ENCODE assay signal across 8 mouse cellular contexts in genomic region chr2:13168743-13169142, GRCm38 (mm10).
DNase-seq lines count a peak whose midpoint lies in the region; ATAC-seq and TF ChIP-seq lines count a peak whose summit lies in the region.
"Had no signal": no experiment of that assay in that cellular context is flagged by ENCODE, and none has a peak within 500 bp of the region (broad histone marks: within the 10 kb centered on the region; RNA-seq: fewer than 3 reads in every experiment).

No protein-coding gene starts in this region.

- no peak overlapping the region for H3K4me2 ChIP-seq in kidney, embryonic 15.5 days
- H3K4me2 ChIP-seq: embryonic facial prominence, embryonic 15.5 days had no signal

- 67% methylated on average over 5 of the region's 5 CpGs for WGBS in kidney, adult 2 months
- 52% methylated on average over 5 of the region's 5 CpGs for WGBS in kidney, embryonic 15.5 days
- WGBS in lung, adult 2 months = 57% methylated on average over 5 of the region's 5 CpGs

- ATAC-seq in kidney, embryonic 15.5 days (replicated peaks; ENCODE audit: low FRiP score) = no peak
- peak; percentile 64 for ATAC-seq in erythroblast, adult 5-6 weeks (replicated peaks; ENCODE audit: low FRiP score, poor library complexity, severe bottlenecking)

- H3K4me1 ChIP-seq in kidney, adult 2 months (ENCODE audit: control insufficient read depth, insufficient read depth, low read length) = no peaks in the 10 kb centered on the region
- 0 out of 2 replicates have a peak, but pooled peaks cover 5% of the 10 kb centered on the region for H3K4me1 ChIP-seq in kidney, embryonic 15.5 days
- no peaks in the 10 kb centered on the region for H3K4me1 ChIP-seq in lung, adult 2 months (ENCODE audit: control insufficient read depth, insufficient read depth, low read length)
- H3K4me1 ChIP-seq: embryonic facial prominence, embryonic 15.5 days had no signal

- no peaks in the 10 kb centered on the region for H3K9me3 ChIP-seq in kidney, embryonic 15.5 days (replicated peaks)
- H3K9me3 ChIP-seq: embryonic facial prominence, embryonic 15.5 days had no signal

- TF ChIP-seq CTCF in kidney, adult 2 months (conservative IDR thresholded peaks at IDR 0.05; ENCODE audit: insufficient read depth, insufficient read length, low read depth, low read length) = peak; percentile 46
- TF ChIP-seq CTCF in lung, adult 2 months (IDR thresholded peaks at IDR 0.05; ENCODE audit: insufficient read depth, low read length) = peak; percentile 59

- no peak overlapping the region for H3K4me3 ChIP-seq in kidney, adult 2 months (ENCODE audit: insufficient read depth, low read depth, low read length)
- H3K4me3 ChIP-seq in kidney, embryonic 15.5 days (replicated peaks) = no peak overlapping the region
- H3K4me3 ChIP-seq in lung, adult 2 months (replicated peaks; ENCODE audit: extremely low read depth, low read depth, low read length) = no peak overlapping the region
- H3K4me3 ChIP-seq: embryonic facial prominence, embryonic 15.5 days had no signal

- TF ChIP-seq POLR2A in kidney, adult 2 months (IDR thresholded peaks at IDR 0.05; ENCODE audit: low read depth, low read length) = no peak
- TF ChIP-seq POLR2A in lung, adult 2 months (IDR thresholded peaks at IDR 0.05; ENCODE audit: borderline replicate concordance, extremely low read depth, low read depth, low read length) = no peak

- DNase-seq in kidney, adult 2 months = peak; percentile 25
- peak; percentile 61 for DNase-seq in WW6 (ENCODE audit: low read depth, low spot score)
- DNase-seq in lung, adult 2 months = peak; percentile 14
- no peak for DNase-seq in right cerebral cortex, postnatal 4 days
- no peak for DNase-seq in right cerebral cortex, adult 18-20 months

- H3K27ac ChIP-seq in kidney, adult 2 months (ENCODE audit: insufficient read depth, low read depth, low read length) = no peak overlapping the region
- no peak overlapping the region for H3K27ac ChIP-seq in kidney, embryonic 15.5 days
- H3K27ac ChIP-seq: embryonic facial prominence, embryonic 15.5 days had no signal

- H3K9ac ChIP-seq in kidney, embryonic 15.5 days = no peak overlapping the region
- H3K9ac ChIP-seq: embryonic facial prominence, embryonic 15.5 days had no signal

- no peaks in the 10 kb centered on the region for H3K27me3 ChIP-seq in kidney, adult 2 months (replicated peaks; ENCODE audit: control insufficient read depth, insufficient read depth, low read length)
- no peaks in the 10 kb centered on the region for H3K27me3 ChIP-seq in kidney, embryonic 15.5 days
- H3K27me3 ChIP-seq: embryonic facial prominence, embryonic 15.5 days had no signal

- no peaks in the 10 kb centered on the region for H3K36me3 ChIP-seq in kidney, adult 2 months (ENCODE audit: control insufficient read depth, insufficient read depth, low read length)
- 0 out of 2 replicates have a peak, but pooled peaks cover 5% of the 10 kb centered on the region for H3K36me3 ChIP-seq in kidney, embryonic 15.5 days
- H3K36me3 ChIP-seq: embryonic facial prominence, embryonic 15.5 days had no signal

Comparison
In these comparisons a context has a peak if more than half of its experiments do, and no peak if none do; other contexts are left out.
1. DNase-seq: peak in kidney, adult 2 months (single experiment), WW6 (single experiment) and lung, adult 2 months (single experiment); none in right cerebral cortex, postnatal 4 days (single experiment) and right cerebral cortex, adult 18-20 months (single experiment).